Mouse (Mus musculus) cortical plate, adult 2 months (tissue): ENCODE data around the gene Pyroxd1.

Experiments used
- CTCF ChIP-seq: fragments of 200-500 bp; IDR thresholded peaks from 2 replicates; pipeline ENCODE4 v1.5.1; 2011; ENCODE audit warnings: mild to moderate bottlenecking, control low read depth, low read length; ENCODE audit not compliant: insufficient read depth; ENCODE audit errors: extremely low read depth
- POLR2A ChIP-seq: fragments of 200-500 bp; IDR thresholded peaks from 2 replicates; pipeline ENCODE4 v1.6.1; 2011; ENCODE audit warnings: mild to moderate bottlenecking, low read length, control low read depth; ENCODE audit not compliant: insufficient read depth; ENCODE audit errors: extremely low read depth

GRCm38 (mm10) chr6:142365742-142366472 is 20.5 kb downstream of the Pyroxd1 start:
- TF ChIP-seq CTCF (no peak), POLR2A (no peak)
